Mouse (Mus musculus) cerebellum, adult 11 months (tissue): ENCODE measurements around the gene Dglucy.
"Not testable (repeated sequence)": the region's sequence is repeated elsewhere in the genome, so short reads cannot be mapped to it uniquely, and the experiment has no call there.

Experiments used
- DNase-seq: peaks from one replicate; pipeline ENCODE4 v3.0.0; 2022

The Dglucy gene

GRCm38 (mm10) chr12:100781428-100782120, 2.7 kb downstream of the Dglucy start:
- no peak for DNase-seq

GRCm38 (mm10) chr12:100784152-100784551, 5.3 kb downstream of the Dglucy start:
- no peak for DNase-seq

GRCm38 (mm10) chr12:100785344-100785743, 6.5 kb downstream of the Dglucy start:
- no peak for DNase-seq

GRCm38 (mm10) chr12:100789981-100790550, 11.2 kb downstream of the Dglucy start:
- no peak for DNase-seq

GRCm38 (mm10) chr12:100791425-100791824, 12.6 kb downstream of the Dglucy start:
- no peak for DNase-seq

- no peak for DNase-seq
These were observed 15.8 kb downstream of the Dglucy start for GRCm38 (mm10) chr12:100794450-100795230.

GRCm38 (mm10) chr12:100795390-100796036, 16.7 kb downstream of the Dglucy start:
- DNase-seq = no peak

- DNase-seq = not testable (repeated sequence)
These were observed 24.5 kb downstream of the Dglucy start for GRCm38 (mm10) chr12:100803391-100803790.

GRCm38 (mm10) chr12:100807280-100807679, 28.4 kb downstream of the Dglucy start:
- no peak for DNase-seq

GRCm38 (mm10) chr12:100808609-100809280, 29.9 kb downstream of the Dglucy start:
- DNase-seq = no peak

GRCm38 (mm10) chr12:100810542-100810941, 31.7 kb downstream of the Dglucy start:
- DNase-seq = no peak

- DNase-seq = no peak
These were observed 35.0 kb downstream of the Dglucy start for GRCm38 (mm10) chr12:100813901-100814300.

GRCm38 (mm10) chr12:100814671-100815070, 35.8 kb downstream of the Dglucy start:
- no peak for DNase-seq

- no peak for DNase-seq
These were observed 38.0 kb downstream of the Dglucy start for GRCm38 (mm10) chr12:100816906-100817305.

GRCm38 (mm10) chr12:100819965-100820364, 41.1 kb downstream of the Dglucy start:
- DNase-seq = no peak

- no peak for DNase-seq
These were observed 52.2 kb downstream of the Dglucy start for GRCm38 (mm10) chr12:100831021-100831420.

GRCm38 (mm10) chr12:100831629-100832325, 52.9 kb downstream of the Dglucy start:
- DNase-seq = no peak

GRCm38 (mm10) chr12:100837208-100837607, 58.4 kb downstream of the Dglucy start:
- DNase-seq = no peak

- DNase-seq = no peak
These were observed 60.3 kb downstream of the Dglucy start for GRCm38 (mm10) chr12:100839079-100839600.

- no peak for DNase-seq
These were observed 61.1 kb downstream of the Dglucy start for GRCm38 (mm10) chr12:100839926-100840325.

GRCm38 (mm10) chr12:100841211-100841792, 62.4 kb downstream of the Dglucy start:
- peak; percentile 83 for DNase-seq
